Mouse (Mus musculus) bone marrow macrophage, adult 2 months (primary cell): ENCODE data around the gene Atcay. TPM values are rescaled to one million over a fixed set of nuclear protein-coding genes. Genes with fewer than 3 reads are reported as not detected.

Experiments used
- H3K27ac ChIP-seq: 2 replicates; pipeline ENCODE4 v1.5.1; 2012; ENCODE audit warnings: low read depth, low read length; ENCODE audit not compliant: insufficient read depth
- H3K4me1 ChIP-seq: 2 replicates; pipeline ENCODE4 v1.6.1; 2012; ENCODE audit warnings: low read length; ENCODE audit not compliant: control insufficient read depth, insufficient read depth
- H3K4me3 ChIP-seq: 2 replicates; pipeline ENCODE4 v1.5.1; 2012; ENCODE audit warnings: mild to moderate bottlenecking, low read length, moderate library complexity; ENCODE audit not compliant: insufficient read depth
- CTCF ChIP-seq: IDR thresholded peaks from 2 replicates; pipeline ENCODE4 v1.5.1; 2012; ENCODE audit warnings: low read depth, mild to moderate bottlenecking, low read length, moderate library complexity
- POLR2A ChIP-seq: IDR thresholded peaks from 2 replicates; pipeline ENCODE4 v1.6.1; 2012; ENCODE audit warnings: mild to moderate bottlenecking, low read depth, low read length, borderline replicate concordance
- polyA plus RNA-seq: library from polyadenylated mRNA; stranded (reverse); fragments of >200 nt; gene quantifications from 2 replicates; pipeline ENCODE4 v1.2.4, GENCODE M21; 2012; ENCODE audit not compliant: missing spikeins, insufficient read depth, insufficient read length

The Atcay gene
- polyA plus RNA-seq, 1 experiment = not detected

GRCm38 (mm10) chr10:81201807-81202758 is 28.6 kb downstream of the Atcay start, which contains the start of gene Nmrk2:
TSS of gene Nmrk2 (minus strand) at chr10:81202051.
- Histone ChIP-seq H3K4me3 (no peak within 1 kb of the TSS), H3K27ac (no peak within 1 kb of the TSS), H3K4me1 (no peaks in the 10 kb centered on the region)
- TF ChIP-seq POLR2A (no peak), CTCF (no peak)

GRCm38 (mm10) chr10:81200605-81201287 is 29.9 kb downstream of the Atcay start:
- H3K27ac ChIP-seq = no peak overlapping the region
- no peak overlapping the region for H3K4me3 ChIP-seq
- no peaks in the 10 kb centered on the region for H3K4me1 ChIP-seq
- TF ChIP-seq POLR2A (no peak), CTCF (no peak)

GRCm38 (mm10) chr10:81200141-81200540 is 30.5 kb downstream of the Atcay start:
- TF ChIP-seq POLR2A = no peak
- TF ChIP-seq CTCF = no peak
- Histone ChIP-seq H3K4me1 (no peaks in the 10 kb centered on the region), H3K27ac (no peak overlapping the region), H3K4me3 (no peak overlapping the region)

GRCm38 (mm10) chr10:81198990-81199389 is 31.6 kb downstream of the Atcay start:
- H3K4me3 ChIP-seq = no peak overlapping the region
- H3K27ac ChIP-seq = no peak overlapping the region
- no peaks in the 10 kb centered on the region for H3K4me1 ChIP-seq
- TF ChIP-seq CTCF (no peak), POLR2A (no peak)

- Histone ChIP-seq H3K4me1 (no peaks in the 10 kb centered on the region; the same call in 1 of the 2 replicates), H3K27ac (no peak overlapping the region), H3K4me3 (no peak overlapping the region)
- TF ChIP-seq CTCF = no peak
- TF ChIP-seq POLR2A = no peak
Measured at GRCm38 (mm10) chr10:81198230-81198629, 32.4 kb downstream of the Atcay start.

GRCm38 (mm10) chr10:81197305-81197704 is 33.3 kb downstream of the Atcay start:
- H3K4me1 ChIP-seq = no peaks in the 10 kb centered on the region; the same call in 1 of the 2 replicates
- no peak for TF ChIP-seq POLR2A
- TF ChIP-seq CTCF = no peak
- no peak overlapping the region for H3K27ac ChIP-seq
- H3K4me3 ChIP-seq = no peak overlapping the region

GRCm38 (mm10) chr10:81196470-81197065 is 34.1 kb downstream of the Atcay start:
- peaks cover 5% of the 10 kb centered on the region for H3K4me1 ChIP-seq
- no peak for TF ChIP-seq POLR2A
- no peak for TF ChIP-seq CTCF
- no peak overlapping the region for H3K4me3 ChIP-seq
- H3K27ac ChIP-seq = no peak overlapping the region

GRCm38 (mm10) chr10:81195300-81195699 is 35.3 kb downstream of the Atcay start:
- TF ChIP-seq CTCF (no peak), POLR2A (no peak)
- H3K4me3 ChIP-seq = no peak overlapping the region

GRCm38 (mm10) chr10:81193991-81194774 is 36.5 kb downstream of the Atcay start:
- Histone ChIP-seq H3K4me1 (peaks cover 15% of the 10 kb centered on the region), H3K4me3 (no peak overlapping the region), H3K27ac (no peak overlapping the region)
- no peak for TF ChIP-seq POLR2A
- no peak for TF ChIP-seq CTCF

More at GRCm38 (mm10) chr10:81195300-81195699, 35.3 kb downstream of the Atcay start:
- H3K4me1 ChIP-seq = peaks cover 15% of the 10 kb centered on the region
- H3K27ac ChIP-seq = no peak overlapping the region
